Mouse (Mus musculus): ENCODE results near the gene Chrna1.
"Not testable (repeated sequence)": the region's sequence is repeated elsewhere in the genome, so short reads cannot be mapped to it uniquely, and the experiment has no call there.

Chrna1 gene

DNA sequence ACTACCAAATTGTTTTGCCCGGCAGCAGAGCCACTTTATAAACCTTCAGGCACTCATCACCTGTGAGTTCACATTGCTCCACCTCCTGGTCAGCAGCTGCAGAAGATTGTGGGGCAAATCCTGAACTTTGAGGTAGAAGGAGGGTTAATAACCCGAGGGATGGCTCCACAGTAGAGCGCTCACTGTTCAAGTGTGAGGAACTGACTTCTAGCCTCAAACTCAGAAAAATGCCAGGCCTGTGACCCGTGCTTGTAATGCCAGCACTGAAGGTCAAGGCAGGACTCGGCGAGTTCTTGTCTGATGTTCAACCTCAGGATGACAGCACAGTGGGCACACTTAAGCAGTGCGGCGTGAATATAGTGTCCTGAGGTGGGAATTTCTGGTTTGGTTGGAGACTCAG lies 22.2 kb downstream of the Chrna1 start:
- no peak for DNase-seq (ENCODE audit: low read depth, low spot score)

DNA sequence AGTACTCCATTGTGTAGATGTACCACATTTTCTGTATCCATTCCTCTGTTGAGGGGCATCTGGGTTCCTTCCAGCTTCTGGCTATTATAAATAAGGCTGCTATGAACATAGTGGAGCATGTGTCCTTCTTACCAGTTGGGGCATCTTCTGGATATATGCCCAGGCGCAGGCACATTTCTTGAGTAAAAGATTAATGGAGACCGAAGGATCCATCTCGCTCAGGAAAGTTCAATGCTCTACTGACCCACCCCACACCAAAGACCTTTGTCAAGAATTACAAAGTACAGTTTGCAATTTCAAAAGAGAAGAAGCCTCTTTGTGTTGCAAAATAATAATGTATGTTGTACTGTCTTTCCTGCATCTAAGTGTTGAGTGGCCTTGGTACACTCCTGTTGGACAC lies 23.1 kb downstream of the Chrna1 start:
- DNase-seq (ENCODE audit: low read depth, low spot score), result not testable (repeated sequence)

DNA sequence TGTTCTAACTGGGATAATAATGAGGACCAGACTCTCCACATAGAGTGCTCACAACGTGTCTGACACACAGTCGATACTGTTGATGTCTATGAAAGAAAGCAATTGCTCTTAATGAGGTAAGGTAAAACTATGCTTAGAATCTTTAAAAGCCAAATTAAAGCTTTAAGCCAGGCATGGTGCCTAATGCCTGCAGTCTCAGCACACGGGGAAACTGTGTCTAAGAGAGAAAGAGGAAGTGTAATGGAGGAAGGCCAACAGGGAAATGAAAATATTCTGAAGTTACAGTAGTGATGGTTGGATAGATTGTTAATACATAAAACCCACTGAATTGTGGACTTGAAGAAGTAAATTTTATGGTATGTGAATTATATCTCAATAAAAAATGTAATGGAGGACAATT lies 25.7 kb downstream of the Chrna1 start:
- DNase-seq (ENCODE audit: low read depth, low spot score), result no peak

DNA sequence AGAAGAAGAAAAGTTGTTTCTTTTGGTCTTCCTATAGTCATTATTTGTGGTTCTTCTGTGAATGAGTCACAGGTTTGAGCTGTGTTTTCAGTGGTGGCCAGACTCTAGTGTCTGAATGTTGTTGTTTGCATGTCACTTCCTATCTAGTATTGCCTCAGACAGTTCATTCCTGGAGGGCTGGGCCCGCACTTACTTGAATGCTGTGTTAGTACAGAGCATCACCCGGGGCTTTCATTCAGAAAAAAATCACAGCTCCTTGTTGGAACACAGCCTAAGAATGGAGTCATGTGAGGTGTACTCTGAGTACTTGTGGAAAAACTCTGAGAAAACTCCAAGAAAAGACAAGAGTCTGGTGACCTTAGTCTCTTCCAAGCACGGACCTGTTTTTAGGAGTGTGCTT lies 27.2 kb downstream of the Chrna1 start:
- no peak for DNase-seq (ENCODE audit: low read depth, low spot score)

DNA sequence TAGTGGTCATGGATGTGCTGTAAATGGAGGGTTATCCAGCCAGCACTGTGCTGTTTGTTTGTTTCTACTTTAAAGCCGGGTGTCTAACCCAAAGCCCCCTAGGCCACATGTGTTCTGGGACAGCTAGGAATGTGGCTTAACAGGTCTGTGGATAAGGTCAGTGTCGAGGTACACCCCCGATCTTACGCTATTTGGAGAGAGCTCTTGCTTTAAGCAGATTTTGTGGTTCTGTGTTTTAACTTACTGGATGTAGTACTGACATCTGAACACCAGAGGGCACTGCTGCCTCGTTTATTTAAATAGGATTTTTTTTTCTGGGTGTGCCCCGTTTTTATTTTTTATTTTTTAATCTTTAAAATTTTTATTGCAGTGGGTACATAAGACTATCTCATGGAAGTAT lies 29.4 kb downstream of the Chrna1 start:
- peak; percentile 63 for DNase-seq (ENCODE audit: low read depth, low spot score)

DNA sequence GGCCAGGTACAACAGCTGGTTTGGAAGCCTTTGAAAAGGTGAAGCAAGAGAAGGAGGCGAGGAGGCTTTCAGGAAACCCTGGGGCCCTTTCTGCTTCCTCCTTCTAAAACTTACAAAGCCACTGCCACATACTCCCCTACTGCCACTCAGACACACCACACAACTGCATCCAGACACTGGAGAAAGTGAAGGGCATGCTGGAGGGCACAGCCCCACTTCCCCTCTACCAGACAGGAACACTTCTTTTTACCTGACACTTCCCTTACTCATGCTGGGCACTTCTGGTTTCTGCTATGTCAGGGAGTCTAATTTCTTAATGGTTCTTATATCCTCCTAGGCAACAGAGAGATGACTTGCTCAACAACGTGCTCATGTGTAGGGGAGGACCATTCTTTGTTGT lies 31.6 kb downstream of the Chrna1 start:
- DNase-seq (ENCODE audit: low read depth, low spot score), result no peak

GRCm38 (mm10) chr2:73547256-73547655 lies 32.9 kb downstream of the Chrna1 start:
- no peak for DNase-seq (ENCODE audit: low read depth, low spot score)

DNA sequence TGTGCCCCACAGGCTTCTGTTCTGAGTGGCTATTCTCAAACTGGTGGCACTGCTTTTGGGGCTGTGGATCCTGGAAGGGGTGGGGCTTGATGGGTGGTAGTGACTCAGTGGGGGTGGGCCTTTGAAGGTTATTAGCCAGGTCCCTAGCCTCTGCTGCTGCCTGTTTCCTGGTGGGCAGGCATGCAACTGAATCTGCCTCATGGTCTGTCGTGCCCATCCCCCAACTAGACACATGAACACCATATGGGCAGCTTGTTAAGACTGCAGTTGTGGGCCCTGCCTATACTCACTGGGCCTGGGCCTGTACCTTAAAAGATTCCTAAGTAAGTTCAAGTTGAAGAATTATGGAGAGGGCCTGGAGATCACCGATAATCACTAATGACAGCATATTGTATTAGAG lies 34.6 kb downstream of the Chrna1 start:
- peak; percentile 61 for DNase-seq (ENCODE audit: low read depth, low spot score)

GRCm38 (mm10) chr2:73540450-73541162 lies 39.5 kb downstream of the Chrna1 start:
- DNase-seq (ENCODE audit: low read depth, low spot score), result no peak

GRCm38 (mm10) chr2:73539697-73540096 lies 40.4 kb downstream of the Chrna1 start:
- DNase-seq (ENCODE audit: low read depth, low spot score), result no peak

GRCm38 (mm10) chr2:73539141-73539540 lies 41.0 kb downstream of the Chrna1 start:
- no peak for DNase-seq (ENCODE audit: low read depth, low spot score)

DNA sequence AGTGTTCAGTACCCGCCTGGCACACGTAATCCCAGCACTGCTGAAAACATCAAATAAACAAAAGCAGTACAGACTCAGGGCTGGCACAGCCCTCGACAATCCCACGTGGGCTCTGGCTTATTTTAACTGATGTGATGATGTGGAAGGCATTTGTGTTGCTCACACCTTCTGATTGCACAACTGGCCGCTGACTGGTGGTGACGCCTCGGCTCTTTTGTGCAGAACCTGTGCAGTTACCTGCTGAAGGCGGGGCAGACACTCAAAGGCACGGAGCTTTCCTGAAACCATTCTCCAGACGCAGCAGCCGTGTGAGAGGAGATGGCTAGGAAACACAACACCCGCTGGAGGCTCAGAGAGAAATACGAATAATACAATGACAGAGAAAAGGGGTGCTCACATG lies 41.5 kb downstream of the Chrna1 start:
- no peak for DNase-seq (ENCODE audit: low read depth, low spot score)

DNA sequence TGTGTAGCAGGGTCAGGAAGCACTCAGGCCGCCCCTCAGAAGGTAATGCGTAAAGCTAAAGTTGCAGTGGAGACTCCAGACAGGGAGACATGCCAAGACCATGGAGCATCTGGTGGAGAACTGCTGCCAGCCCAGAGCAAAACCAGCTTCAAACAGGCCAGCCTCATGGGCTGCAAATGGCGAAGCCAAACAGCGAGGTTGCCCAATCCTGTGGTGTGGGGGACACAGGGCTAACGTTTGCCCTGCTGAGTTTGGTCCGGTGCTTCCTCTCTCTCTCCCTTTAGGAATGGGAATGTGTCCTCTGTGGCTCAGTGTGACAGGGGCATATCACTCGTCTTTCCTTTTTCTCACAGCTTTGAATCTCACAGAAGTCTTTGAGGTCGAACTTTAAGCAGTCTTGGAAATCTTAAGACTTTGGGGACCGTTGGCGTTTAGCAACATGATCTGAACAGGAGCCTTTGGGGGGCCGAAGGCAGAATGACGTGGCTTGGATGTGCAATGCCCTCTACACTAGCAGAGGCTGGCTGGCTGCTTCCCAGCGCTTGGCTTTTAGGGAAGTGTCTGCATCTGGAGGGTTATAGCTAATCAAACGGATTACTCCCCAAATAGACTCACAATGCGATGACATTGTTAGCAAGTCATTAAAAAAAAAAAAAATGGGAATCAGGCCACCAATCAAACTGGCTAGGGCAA lies 43.9 kb downstream of the Chrna1 start:
- DNase-seq (ENCODE audit: low read depth, low spot score), result no peak

- no peak for DNase-seq (ENCODE audit: low read depth, low spot score)
These were observed 45.4 kb downstream of the Chrna1 start for GRCm38 (mm10) chr2:73534720-73535119.

DNA sequence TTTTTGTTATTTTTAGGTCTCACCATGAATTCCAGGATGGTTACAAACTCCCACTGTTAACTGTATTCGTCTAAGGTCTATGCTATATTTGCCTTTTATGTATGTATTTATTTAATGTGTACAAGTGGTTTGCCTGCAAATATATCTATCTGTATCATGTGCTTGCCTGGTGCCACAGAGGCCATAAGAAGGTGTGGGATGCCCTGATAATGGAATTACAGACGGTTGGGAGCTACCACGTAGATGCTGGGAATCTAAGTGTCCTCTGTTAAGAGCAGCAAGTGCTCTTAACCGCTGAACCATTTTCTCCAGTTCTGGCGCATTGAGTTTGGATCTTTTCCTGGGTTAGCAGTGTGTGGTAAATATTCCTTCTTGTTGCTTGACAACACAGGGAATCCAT lies 49.7 kb downstream of the Chrna1 start:
- DNase-seq (ENCODE audit: low read depth, low spot score), result no peak

DNA sequence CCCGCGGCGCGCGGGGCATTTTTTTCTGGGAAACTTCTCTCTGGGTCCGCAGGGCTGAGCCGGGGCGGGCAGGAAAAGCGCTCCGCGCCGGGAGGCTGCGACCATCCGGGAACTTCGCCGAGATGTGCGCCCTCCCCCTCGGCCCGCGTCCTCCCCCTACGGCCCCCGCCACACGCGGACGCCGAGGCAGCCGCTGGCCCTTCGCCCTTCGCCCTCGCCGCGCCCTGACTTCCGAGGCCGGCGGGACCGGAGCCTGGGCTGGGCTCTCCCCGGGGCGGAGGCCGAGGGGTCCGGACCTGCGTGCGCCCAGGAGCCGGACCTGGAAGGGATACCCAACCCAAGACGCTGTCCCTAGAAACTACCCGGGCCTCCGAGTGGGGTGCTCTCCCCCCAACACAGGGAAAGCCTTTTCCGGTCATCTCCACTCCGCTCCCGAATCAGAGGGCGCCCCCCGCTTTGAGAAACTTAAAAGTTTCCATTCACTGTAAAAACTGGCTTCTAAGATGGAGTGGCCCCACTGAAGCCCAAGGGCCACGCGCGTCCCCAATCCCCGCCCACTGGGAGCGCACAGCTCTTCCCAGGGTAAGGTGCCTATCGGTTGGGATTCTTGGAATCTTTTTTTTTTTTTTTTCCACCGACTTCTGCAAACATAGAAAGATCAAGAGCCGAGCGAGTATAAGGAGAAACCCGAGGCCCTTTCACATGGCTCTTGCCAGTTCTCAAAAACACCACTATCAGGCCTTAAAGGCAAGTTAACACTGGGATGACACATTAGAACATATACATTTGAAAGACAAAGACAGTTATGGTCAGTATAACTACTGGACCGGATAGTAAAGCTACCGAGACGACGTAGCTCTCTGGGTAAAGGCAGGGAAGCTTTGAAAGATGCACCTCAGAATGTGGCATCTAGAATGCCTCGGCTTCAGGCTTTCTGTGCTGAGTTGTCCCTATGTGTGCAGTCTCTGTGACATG lies 50.5 kb downstream of the Chrna1 start, which contains the start of gene Wipf1:
Gene Wipf1 (minus strand): TSS at position 379 of the 975 bp plus-strand sequence.
- DNase-seq (ENCODE audit: low read depth, low spot score), result peak; percentile 82

GRCm38 (mm10) chr2:73528516-73529355 lies 51.4 kb downstream of the Chrna1 start:
- no peak for DNase-seq (ENCODE audit: low read depth, low spot score)

- no peak for DNase-seq (ENCODE audit: low read depth, low spot score)
These were observed 52.2 kb downstream of the Chrna1 start for GRCm38 (mm10) chr2:73527956-73528355.

DNA sequence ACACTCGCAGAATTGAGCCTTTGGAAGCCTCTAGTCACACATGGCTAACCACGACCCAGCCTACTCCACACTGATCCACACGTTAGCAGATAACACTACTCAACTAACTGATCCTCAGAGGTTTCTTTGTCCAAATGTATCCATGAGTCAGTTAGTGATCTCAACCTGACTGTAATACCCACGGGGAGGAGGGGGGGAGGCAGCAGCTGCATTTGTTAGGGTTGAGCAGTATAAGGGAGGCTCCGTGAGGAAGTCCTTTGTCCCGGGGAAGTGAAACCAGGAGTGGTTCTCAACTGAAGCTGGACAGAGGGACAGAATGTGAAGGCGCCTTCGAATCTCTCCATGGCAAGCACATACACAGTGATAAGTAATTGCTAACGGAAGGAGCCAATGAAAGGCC lies 53.4 kb downstream of the Chrna1 start:
- DNase-seq (ENCODE audit: low read depth, low spot score), result no peak

DNA sequence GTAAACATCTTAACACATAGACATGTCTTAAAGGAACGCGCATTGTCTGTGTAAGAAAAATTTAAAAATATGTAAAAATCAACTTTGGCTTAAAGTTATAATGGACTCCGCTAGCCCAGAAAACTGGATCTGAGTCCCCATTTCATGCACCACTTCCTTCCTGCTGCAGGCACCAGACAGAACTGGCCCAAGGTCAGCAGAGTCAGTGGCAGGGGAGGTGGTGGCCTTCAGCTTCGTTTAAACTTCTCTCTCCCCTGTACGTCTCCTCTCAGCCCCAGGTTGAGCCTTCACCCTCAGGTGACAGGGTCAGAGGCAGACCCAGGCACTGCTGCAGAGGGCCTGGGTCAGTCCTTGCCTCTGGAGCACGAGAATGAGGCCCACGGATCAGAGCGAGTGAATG lies 57.2 kb downstream of the Chrna1 start:
- DNase-seq (ENCODE audit: low read depth, low spot score), result no peak

- no peak for DNase-seq (ENCODE audit: low read depth, low spot score)
These were observed 57.8 kb downstream of the Chrna1 start for GRCm38 (mm10) chr2:73522336-73522735.
